Mouse (Mus musculus): ENCODE measurements at regions not wholly inside any gene's neighbourhood (a gene's known extent, or its start where the extent isn't known, plus 50 kb on each side); places are given as distances from the start of the nearest gene placed in this dataset.

DNA sequence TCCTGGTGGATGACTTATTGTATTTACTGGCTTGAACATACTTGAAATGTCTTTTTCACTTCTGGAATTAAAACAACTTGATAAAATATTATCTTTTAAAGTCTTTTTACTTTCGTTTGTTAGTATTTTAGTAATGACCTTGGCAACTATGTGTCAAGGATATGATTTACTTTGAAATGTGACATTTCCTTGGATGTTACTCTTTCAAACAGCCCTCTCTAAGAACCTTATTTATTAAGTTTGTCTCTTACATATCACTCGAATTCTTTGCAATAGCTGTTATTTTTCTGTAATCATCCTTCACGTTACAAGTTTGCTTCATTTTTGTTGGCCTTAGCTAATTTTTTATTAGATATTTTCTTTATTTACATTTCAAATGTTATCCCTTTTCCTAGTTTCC is 469.8 kb downstream of the Eepd1 start:
- no peak for DNase-seq (ENCODE audit: low spot score in 2 of 2)

- DNase-seq (ENCODE audit: low spot score in 2 of 2): peak; percentile 32 to 75
Measured at GRCm38 (mm10) chr9:25959082-25959481, 477.7 kb downstream of the Eepd1 start.

DNA sequence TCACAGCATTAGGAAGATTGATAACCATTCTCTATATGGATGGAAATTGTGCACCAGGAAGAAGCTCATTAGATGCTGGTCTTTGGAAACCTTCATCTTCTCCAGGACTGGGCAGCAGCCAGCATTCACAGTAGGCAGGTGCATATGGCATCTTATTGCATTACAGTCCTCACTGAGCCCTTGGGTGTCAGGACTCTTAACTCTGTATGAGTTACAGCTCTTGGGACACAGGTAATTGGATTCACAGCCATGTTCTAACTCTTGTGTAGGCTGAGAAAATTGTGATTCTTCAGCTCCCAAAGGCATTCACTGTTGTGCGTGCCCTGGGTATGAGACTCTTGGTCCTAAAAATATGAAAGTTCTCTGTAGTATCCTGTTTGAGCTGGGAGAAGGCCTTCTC is 504.1 kb downstream of the Eepd1 start:
- DNase-seq (ENCODE audit: low spot score in 2 of 2): no peak

DNA sequence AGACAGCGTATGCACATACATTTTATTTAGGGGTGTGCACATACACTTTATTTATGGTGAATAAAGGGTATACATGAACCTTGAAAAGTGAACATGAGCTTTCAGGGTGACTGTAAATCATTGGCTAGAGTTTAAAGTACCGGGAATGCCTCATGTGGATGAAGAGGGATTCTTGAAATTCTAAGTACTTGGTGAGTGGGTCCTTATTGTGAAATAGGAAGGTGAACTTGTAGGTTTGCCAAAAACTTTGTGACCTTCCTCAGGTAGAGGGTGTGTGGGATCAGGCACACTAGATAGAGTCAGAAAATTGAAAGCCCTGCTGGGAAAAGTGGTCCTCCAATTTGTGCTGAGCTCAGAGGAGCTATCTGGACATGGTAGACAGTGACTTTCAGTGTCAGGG is 504.6 kb downstream of the Eepd1 start:
- DNase-seq (ENCODE audit: low spot score in 2 of 2): no peak

DNA sequence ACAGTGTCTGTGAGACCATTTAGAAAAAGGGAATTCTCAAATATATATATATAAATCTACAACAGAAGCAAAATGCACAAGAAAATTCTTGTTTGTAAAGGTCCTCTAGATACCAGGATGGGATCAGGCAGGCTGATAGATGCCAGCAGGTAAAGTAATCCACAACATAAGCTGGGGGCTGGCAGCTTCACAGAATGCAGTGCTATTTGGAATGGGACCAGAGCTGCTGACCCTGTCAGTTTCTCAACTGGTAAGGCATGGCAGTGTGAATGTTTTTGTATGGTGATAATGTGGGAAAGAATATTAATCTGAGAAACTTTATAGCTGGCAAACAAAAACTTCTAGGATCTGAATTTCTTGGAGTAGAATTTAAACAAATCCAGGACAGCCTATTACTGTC is 520.5 kb downstream of the Eepd1 start:
- no peak for DNase-seq (ENCODE audit: low spot score in 2 of 2)

All from layer of hippocampus, adult 18-20 months (tissue).